Mouse (Mus musculus) intestine, embryonic 15.5 days (tissue): ENCODE results near the gene Kctd10. TPM values are rescaled to one million over a fixed set of nuclear protein-coding genes. Genes with fewer than 3 reads are reported as not detected.

Experiments used
- ATAC-seq: fragments of 200-750 bp; cut with Nextera tagmentation; 2 replicates; pipeline ENCODE4 v1.8.0; 2017; ENCODE audit warnings: moderate TSS enrichment, moderate library complexity
- H3K27ac ChIP-seq: fragments of 300-500 bp; sonication (generic); 2 replicates; pipeline ENCODE4 v1.5.1; 2015; ENCODE audit warnings: mild to moderate bottlenecking, inconsistent platforms
- H3K27me3 ChIP-seq: fragments of 300-500 bp; sonication (generic); replicated peaks from 2 replicates; pipeline ENCODE4 v1.6.1; 2015; ENCODE audit warnings: inconsistent platforms
- H3K36me3 ChIP-seq: fragments of 300-500 bp; sonication (generic); 2 replicates; pipeline ENCODE4 v1.6.1; 2015; ENCODE audit warnings: inconsistent platforms
- H3K4me1 ChIP-seq: fragments of 300-500 bp; sonication (generic); replicated peaks from 2 replicates; pipeline ENCODE4 v1.6.1; 2015; ENCODE audit warnings: inconsistent platforms
- H3K4me2 ChIP-seq: fragments of 300-500 bp; sonication (generic); replicated peaks from 2 replicates; pipeline ENCODE4 v1.6.1; 2015; ENCODE audit warnings: mild to moderate bottlenecking, inconsistent platforms
- H3K4me3 ChIP-seq: fragments of 300-500 bp; sonication (generic); replicated peaks from 2 replicates; pipeline ENCODE4 v1.5.1; 2015; ENCODE audit warnings: inconsistent platforms
- H3K9ac ChIP-seq: fragments of 300-500 bp; sonication (generic); 2 replicates; pipeline ENCODE4 v1.6.1; 2015; ENCODE audit warnings: inconsistent platforms
- H3K9me3 ChIP-seq: fragments of 300-500 bp; sonication (generic); 2 replicates; pipeline ENCODE4 v1.6.1; 2016; ENCODE audit warnings: inconsistent platforms
- WGBS: fragments of 180-500 bp; shearing (Covaris S2); methylation state at CpG from one replicate; pipeline ENCODE4 v1.1.7; 2015; 5-methylcytosine and 5-hydroxymethylcytosine counted together
- polyA plus RNA-seq: library from polyadenylated mRNA; unstranded; fragments of >200 nt; fragmentation: Nextera tagmentation; extraction: Ambion mirVana; gene quantifications from 2 replicates; pipeline ENCODE4 v1.2.1, GENCODE M21; 2015

Gene Kctd10
- polyA plus RNA-seq, 1 experiment from 2014 or later: 116 TPM

GRCm38 (mm10) chr5:114378177-114378920 is 2.0 kb downstream of the Kctd10 start:
- peak overlapping the region; percentile 91 for H3K9ac ChIP-seq
- no peaks in the 10 kb centered on the region for H3K27me3 ChIP-seq
- H3K4me2 ChIP-seq: peak overlapping the region; percentile 77
- no peaks in the 10 kb centered on the region for H3K9me3 ChIP-seq
- peaks cover 57% of the 10 kb centered on the region for H3K4me1 ChIP-seq
- 52% methylated on average over 10 of the region's 10 CpGs for WGBS
- ATAC-seq: no peak
- peak overlapping the region; percentile 68 for H3K4me3 ChIP-seq
- no peaks in the 10 kb centered on the region; the same call in 1 of the 2 replicates for H3K36me3 ChIP-seq
- H3K27ac ChIP-seq: peak overlapping the region; percentile 87

- Histone ChIP-seq H3K27ac (peak overlapping the region; percentile 90), H3K27me3 (no peaks in the 10 kb centered on the region), H3K9ac (no peak overlapping the region), H3K4me2 (peak overlapping the region; percentile 26), H3K36me3 (peaks cover 1% of the 10 kb centered on the region; the same call in 1 of the 2 replicates), H3K4me1 (peaks cover 89% of the 10 kb centered on the region), H3K4me3 (no peak overlapping the region), H3K9me3 (no peaks in the 10 kb centered on the region)
- ATAC-seq: 0 out of 2 replicates have a peak, but pooled peaks have one; percentile 15
- WGBS: 81% methylated on average over 23 of the region's 23 CpGs
Measured at GRCm38 (mm10) chr5:114374409-114375213, 5.7 kb downstream of the Kctd10 start.

- Histone ChIP-seq H3K4me2 (no peak overlapping the region), H3K4me1 (peaks cover 94% of the 10 kb centered on the region), H3K27me3 (no peaks in the 10 kb centered on the region), H3K27ac (peak overlapping the region; percentile 90), H3K36me3 (peaks cover 6% of the 10 kb centered on the region; the same call in 1 of the 2 replicates), H3K4me3 (no peak overlapping the region), H3K9ac (0 out of 2 replicates have a peak overlapping the region, but pooled peaks have one; percentile 23), H3K9me3 (no peaks in the 10 kb centered on the region)
- no peak for ATAC-seq
- 84% methylated on average over 9 of the region's 9 CpGs for WGBS
Measured at GRCm38 (mm10) chr5:114373581-114373980, 6.7 kb downstream of the Kctd10 start.

GRCm38 (mm10) chr5:114373174-114373573 is 7.1 kb downstream of the Kctd10 start:
- Histone ChIP-seq H3K4me2 (peak overlapping the region; percentile 45; the same call in 1 of the 2 replicates), H3K9me3 (no peaks in the 10 kb centered on the region), H3K27ac (peak overlapping the region; percentile 90), H3K4me3 (no peak overlapping the region), H3K4me1 (peaks cover 91% of the 10 kb centered on the region), H3K27me3 (no peaks in the 10 kb centered on the region), H3K9ac (peak overlapping the region; percentile 23; the same call in 1 of the 2 replicates), H3K36me3 (peaks cover 8% of the 10 kb centered on the region)
- WGBS: 67% methylated on average over 11 of the region's 11 CpGs
- no peak for ATAC-seq

- Histone ChIP-seq H3K27me3 (no peaks in the 10 kb centered on the region), H3K4me3 (no peak overlapping the region), H3K36me3 (peaks cover 14% of the 10 kb centered on the region), H3K27ac (peak overlapping the region; percentile 90), H3K9ac (peak overlapping the region; percentile 23; the same call in 1 of the 2 replicates), H3K4me2 (peak overlapping the region; percentile 45), H3K4me1 (peaks cover 85% of the 10 kb centered on the region), H3K9me3 (no peaks in the 10 kb centered on the region)
- ATAC-seq: peak; percentile 73
- 22% methylated on average over 11 of the region's 11 CpGs for WGBS
Measured at GRCm38 (mm10) chr5:114372565-114372964, 7.7 kb downstream of the Kctd10 start.

- peak overlapping the region; percentile 23; the same call in 1 of the 2 replicates for H3K9ac ChIP-seq
- no peak overlapping the region for H3K4me3 ChIP-seq
- peaks cover 19% of the 10 kb centered on the region for H3K36me3 ChIP-seq
- WGBS: 37% methylated on average over 25 of the region's 25 CpGs
- H3K27me3 ChIP-seq: no peaks in the 10 kb centered on the region
- H3K9me3 ChIP-seq: no peaks in the 10 kb centered on the region
- peak overlapping the region; percentile 45 for H3K4me2 ChIP-seq
- peaks cover 79% of the 10 kb centered on the region for H3K4me1 ChIP-seq
- peak overlapping the region; percentile 90 for H3K27ac ChIP-seq
- ATAC-seq: peak; percentile 27
Measured at GRCm38 (mm10) chr5:114371731-114372473, 8.4 kb downstream of the Kctd10 start.

- Histone ChIP-seq H3K36me3 (peaks cover 24% of the 10 kb centered on the region), H3K9me3 (no peaks in the 10 kb centered on the region), H3K9ac (peak overlapping the region; percentile 23; the same call in 1 of the 2 replicates)
Measured at GRCm38 (mm10) chr5:114371331-114371730, 9.0 kb downstream of the Kctd10 start.

GRCm38 (mm10) chr5:114370371-114370776 is 9.9 kb downstream of the Kctd10 start:
- H3K4me1 ChIP-seq: peaks cover 79% of the 10 kb centered on the region
- peak; percentile 12; the same call in 1 of the 2 replicates for ATAC-seq
- H3K36me3 ChIP-seq: peaks cover 32% of the 10 kb centered on the region
- no peaks in the 10 kb centered on the region for H3K9me3 ChIP-seq
- H3K4me2 ChIP-seq: peak overlapping the region; percentile 45
- no peaks in the 10 kb centered on the region for H3K27me3 ChIP-seq
- WGBS: 37% methylated on average over 9 of the region's 9 CpGs
- peak overlapping the region; percentile 44 for H3K9ac ChIP-seq
- peak overlapping the region; percentile 90 for H3K27ac ChIP-seq
- H3K4me3 ChIP-seq: 0 out of 2 replicates have a peak overlapping the region, but pooled peaks have one; percentile 11

More at GRCm38 (mm10) chr5:114371331-114371730, 9.0 kb downstream of the Kctd10 start:
- ATAC-seq: no peak
- 29% methylated on average over 3 of the region's 3 CpGs for WGBS
- H3K4me1 ChIP-seq: peaks cover 79% of the 10 kb centered on the region
- no peaks in the 10 kb centered on the region for H3K27me3 ChIP-seq
- 0 out of 2 replicates have a peak overlapping the region, but pooled peaks have one; percentile 11 for H3K4me3 ChIP-seq
- H3K4me2 ChIP-seq: peak overlapping the region; percentile 45
- peak overlapping the region; percentile 90 for H3K27ac ChIP-seq

GRCm38 (mm10) chr5:114369921-114370320 is 10.4 kb downstream of the Kctd10 start:
- Histone ChIP-seq H3K9me3 (no peaks in the 10 kb centered on the region), H3K27ac (peak overlapping the region; percentile 90), H3K4me1 (peaks cover 77% of the 10 kb centered on the region), H3K4me3 (no peak overlapping the region), H3K27me3 (no peaks in the 10 kb centered on the region), H3K36me3 (peaks cover 32% of the 10 kb centered on the region), H3K9ac (peak overlapping the region; percentile 33; the same call in 1 of the 2 replicates), H3K4me2 (peak overlapping the region; percentile 21; the same call in 1 of the 2 replicates)
- no peak for ATAC-seq
- WGBS: 66% methylated on average over 9 of the region's 9 CpGs

- 75% methylated on average over 16 of the region's 16 CpGs for WGBS
- H3K27me3 ChIP-seq: no peaks in the 10 kb centered on the region
- H3K36me3 ChIP-seq: peaks cover 35% of the 10 kb centered on the region
- no peak overlapping the region for H3K4me2 ChIP-seq
- no peak for ATAC-seq
- peaks cover 77% of the 10 kb centered on the region for H3K4me1 ChIP-seq
- no peak overlapping the region for H3K9ac ChIP-seq
- peak overlapping the region; percentile 90 for H3K27ac ChIP-seq
- no peaks in the 10 kb centered on the region for H3K9me3 ChIP-seq
- no peak overlapping the region for H3K4me3 ChIP-seq
Measured at GRCm38 (mm10) chr5:114368803-114369496, 11.4 kb downstream of the Kctd10 start.

GRCm38 (mm10) chr5:114368121-114368520 is 12.2 kb downstream of the Kctd10 start:
- no peak for ATAC-seq
- WGBS: 74% methylated on average over 14 of the region's 14 CpGs
- Histone ChIP-seq H3K27ac (no peak overlapping the region), H3K4me1 (peaks cover 74% of the 10 kb centered on the region), H3K9me3 (no peaks in the 10 kb centered on the region), H3K9ac (no peak overlapping the region), H3K36me3 (peaks cover 38% of the 10 kb centered on the region), H3K27me3 (no peaks in the 10 kb centered on the region), H3K4me2 (no peak overlapping the region), H3K4me3 (no peak overlapping the region)
